Mouse (Mus musculus) MEL (cell line): Measurements from ENCODE around the gene Ogfod1. TPM values are rescaled to one million over a fixed set of nuclear protein-coding genes. Genes with fewer than 3 reads are reported as not detected.
A peak's percentile ranks its signal among the peaks of the same experiment; 100 is the strongest.

Experiments used
- DNase-seq: peaks from one replicate; pipeline ENCODE4 v3.0.0; 2011; ENCODE audit warnings: low read depth, low spot score
- H3K27ac ChIP-seq: 2 replicates; pipeline ENCODE4 v1.5.1; 2012; ENCODE audit warnings: low read depth, mild to moderate bottlenecking, control low read depth, low read length, moderate library complexity; ENCODE audit not compliant: control insufficient read depth
- H3K27me3 ChIP-seq, 2 experiments: fragments of 150-350 bp in 1 of 2; sonication (generic) in 1 of 2; 2 replicates each; pipeline ENCODE4 v1.6.1; 2012; ENCODE audit warnings: low read length in 2 of 2, mild to moderate bottlenecking in 2 of 2, improper control_type of control experiment in 1 of 2, moderate library complexity in 1 of 2; ENCODE audit not compliant: insufficient read depth in 2 of 2, control insufficient read depth in 1 of 2
- H3K36me3 ChIP-seq, 2 experiments: 2 replicates each; pipeline ENCODE4 v1.6.1; 2012 to 2014; ENCODE audit warnings: low read length in 2 of 2, improper control_type of control experiment in 1 of 2, inconsistent platforms in 1 of 2, mild to moderate bottlenecking in 1 of 2; ENCODE audit not compliant: insufficient read depth in 2 of 2, control insufficient read depth in 1 of 2
- H3K4me1 ChIP-seq, 2 experiments: fragments of 150-350 bp in 1 of 2; sonication (generic) in 1 of 2; 2 replicates each; pipeline ENCODE4 v1.6.1; 2012; ENCODE audit warnings: low read length in 2 of 2, improper control_type of control experiment in 1 of 2, mild to moderate bottlenecking in 1 of 2; ENCODE audit not compliant: insufficient read depth in 2 of 2, control insufficient read depth in 1 of 2
- H3K4me3 ChIP-seq, 2 experiments: fragments of 150-350 bp in 1 of 2; sonication (generic) in 1 of 2; 2 replicates each; pipeline ENCODE4 v1.5.1; 2012; ENCODE audit warnings: low read depth in 2 of 2, low read length in 2 of 2, mild to moderate bottlenecking in 2 of 2, moderate library complexity in 2 of 2, control low read depth in 1 of 2, improper control_type of control experiment in 1 of 2; ENCODE audit not compliant: control insufficient read depth in 1 of 2, insufficient read depth in 1 of 2
- H3K79me2 ChIP-seq: 2 replicates; pipeline ENCODE4 v1.6.1; 2012; ENCODE audit warnings: mild to moderate bottlenecking, low read length, moderate library complexity; ENCODE audit not compliant: control insufficient read depth, poor library complexity, insufficient read depth
- H3K9ac ChIP-seq: 2 replicates; pipeline ENCODE4 v1.6.1; 2012; ENCODE audit warnings: low read depth, mild to moderate bottlenecking, control low read depth, low read length, moderate library complexity; ENCODE audit not compliant: control insufficient read depth, poor library complexity, severe bottlenecking
- H3K9me3 ChIP-seq: fragments of 150-350 bp; sonication (generic); replicated peaks from 2 replicates; pipeline ENCODE4 v1.6.1; 2012; ENCODE audit warnings: mild to moderate bottlenecking, low read length, improper control_type of control experiment, moderate library complexity; ENCODE audit not compliant: insufficient read depth
- BHLHE40 ChIP-seq: IDR thresholded peaks from 2 replicates; pipeline ENCODE4 v1.6.1; 2012; ENCODE audit warnings: low read depth, mild to moderate bottlenecking, inconsistent platforms, low read length, improper control_type of control experiment, borderline replicate concordance
- CHD1 ChIP-seq: IDR thresholded peaks from 2 replicates; pipeline ENCODE4 v1.6.1; 2012; ENCODE audit warnings: low read depth, mild to moderate bottlenecking, inconsistent platforms, low read length, improper control_type of control experiment
- CTCF ChIP-seq, 3 experiments: IDR thresholded peaks in 2 of 3; conservative IDR thresholded peaks in 1 of 3; 2 replicates each; pipeline ENCODE4 v1.5.1; 2011 to 2012; ENCODE audit warnings: low read length in 3 of 3, low read depth in 2 of 3, mild to moderate bottlenecking in 2 of 3, improper control_type of control experiment in 1 of 3, inconsistent platforms in 1 of 3, mixed read lengths in 1 of 3, moderate library complexity in 1 of 3; ENCODE audit not compliant: control insufficient read depth in 1 of 3, insufficient read depth in 1 of 3, poor library complexity in 1 of 3, severe bottlenecking in 1 of 3
- ETS1 ChIP-seq: IDR thresholded peaks from 2 replicates; pipeline ENCODE4 v1.6.1; 2012; ENCODE audit warnings: low read depth, mild to moderate bottlenecking, inconsistent platforms, low read length, improper control_type of control experiment, moderate library complexity
- GABPA ChIP-seq: IDR thresholded peaks from 2 replicates; pipeline ENCODE4 v1.6.1; 2012; ENCODE audit warnings: low read depth, mild to moderate bottlenecking, inconsistent platforms, low read length, improper control_type of control experiment, moderate library complexity
- GATA1 ChIP-seq: IDR thresholded peaks from 2 replicates; pipeline ENCODE4 v1.6.1; 2011; ENCODE audit warnings: low read depth, low read length, improper control_type of control experiment
- JUND ChIP-seq: IDR thresholded peaks from 2 replicates; pipeline ENCODE4 v1.6.1; 2011; ENCODE audit warnings: low read depth, mild to moderate bottlenecking, improper control_type of control experiment, low read length
- MAFK ChIP-seq: IDR thresholded peaks from 2 replicates; pipeline ENCODE4 v1.6.1; 2011; ENCODE audit warnings: low read depth, mild to moderate bottlenecking, low read length, improper control_type of control experiment, borderline replicate concordance
- MAX ChIP-seq: IDR thresholded peaks from 2 replicates; pipeline ENCODE4 v1.6.1; 2011; ENCODE audit warnings: low read length, improper control_type of control experiment
- MAZ ChIP-seq: IDR thresholded peaks from 2 replicates; pipeline ENCODE4 v1.6.1; 2012; ENCODE audit warnings: low read depth, mild to moderate bottlenecking, inconsistent platforms, low read length, improper control_type of control experiment
- MYC ChIP-seq: IDR thresholded peaks from 2 replicates; pipeline ENCODE4 v1.6.1; 2011; ENCODE audit warnings: low read depth, mild to moderate bottlenecking, low read length, improper control_type of control experiment, moderate library complexity
- RCOR1 ChIP-seq: IDR thresholded peaks from 2 replicates; pipeline ENCODE4 v1.6.1; 2012; ENCODE audit warnings: low read depth, mild to moderate bottlenecking, inconsistent platforms, low read length, improper control_type of control experiment
- SIN3A ChIP-seq: IDR thresholded peaks from 2 replicates; pipeline ENCODE4 v1.6.1; 2012; ENCODE audit warnings: low read length, improper control_type of control experiment, inconsistent platforms
- SMC3 ChIP-seq: IDR thresholded peaks from 2 replicates; pipeline ENCODE4 v1.6.1; 2011; ENCODE audit warnings: low read depth, low read length, improper control_type of control experiment
- TBP ChIP-seq: IDR thresholded peaks from 2 replicates; pipeline ENCODE4 v1.8.0; 2011; ENCODE audit warnings: low read depth, low read length, improper control_type of control experiment
- USF1 ChIP-seq: IDR thresholded peaks from 2 replicates; pipeline ENCODE4 v1.6.1; 2014; ENCODE audit warnings: low read depth, mild to moderate bottlenecking, inconsistent platforms, low read length, improper control_type of control experiment, moderate library complexity
- polyA plus RNA-seq, 2 experiments: library from polyadenylated mRNA; stranded (reverse) in 1 of 2; unstranded in 1 of 2; fragments of >175 nt in 1 of 2; fragments of >200 nt in 1 of 2; gene quantifications; 2 replicates each; pipeline versions ENCODE4 v1.2.1 to v1.2.4; 2012; ENCODE audit warnings: low replicate concordance in 2 of 2, low read depth in 1 of 2; ENCODE audit not compliant: insufficient read length in 2 of 2, insufficient read depth in 1 of 2, missing spikeins in 1 of 2
- total RNA-seq: library from RNA; depleted of rRNA; stranded (reverse); fragments of 300-350 nt; gene quantifications from 2 replicates; pipeline ENCODE4 v1.2.3, GENCODE M21; 2012

The Ogfod1 gene
- total and polyA plus RNA-seq, 3 experiments, result 16.3 to 30.0 TPM; not detected in 1

- TF ChIP-seq GABPA (no peak), CTCF (IDR thresholded peaks at IDR 0.05 in 2 of 3, conservative IDR thresholded peaks at IDR 0.05 in 1 of 3; ENCODE audit: control insufficient read depth in 1 of 3, insufficient read depth in 1 of 3, low read depth in 2 of 3, low read length in 3 of 3, poor library complexity in 1 of 3, severe bottlenecking in 1 of 3) (peak in 1 of 3 experiments; percentile 11; a peak in 1 of 6 replicates), TBP (peak; percentile 87), RCOR1 (no peak), USF1 (peak; percentile 35; the same call in 1 of the 2 replicates), MAZ (peak; percentile 64; the same call in 1 of the 2 replicates), GATA1 (no peak), CHD1 (no peak), MAX (peak; percentile 70), ETS1 (peak; percentile 43; the same call in 1 of the 2 replicates), MYC (peak; percentile 62; the same call in 1 of the 2 replicates), SIN3A (peak; percentile 92), BHLHE40 (no peak), MAFK (no peak)
Observed at GRCm38 (mm10) chr8:94098081-94098974, 61.3 kb downstream of the Ogfod1 start, which contains the start of gene Bbs2 (continued).

GRCm38 (mm10) chr8:94098996-94099395 is 62.0 kb downstream of the Ogfod1 start:
- Histone ChIP-seq H3K36me3 (peaks cover 0 to 11% of the 10 kb centered on the region in 2 experiments; a peak in 2 of 4 replicates), H3K27me3 (peaks cover 3 to 4% of the 10 kb centered on the region in 2 experiments; a peak in 3 of 4 replicates), H3K9me3 (no peaks in the 10 kb centered on the region), H3K4me1 (peaks cover 0 to 4% of the 10 kb centered on the region in 2 experiments; a peak in 2 of 4 replicates), H3K4me3 (peak overlapping the region; percentile 74 to 87), H3K9ac (peak overlapping the region; percentile 78), H3K27ac (no peak overlapping the region; the same call in 1 of the 2 replicates), H3K79me2 (no peaks in the 10 kb centered on the region; the same call in 1 of the 2 replicates)
- no peak for TF ChIP-seq ETS1
- no peak for TF ChIP-seq MAFK
- TF ChIP-seq SMC3, result no peak
- TF ChIP-seq CTCF (IDR thresholded peaks at IDR 0.05 in 2 of 3, conservative IDR thresholded peaks at IDR 0.05 in 1 of 3; ENCODE audit: control insufficient read depth in 1 of 3, insufficient read depth in 1 of 3, low read depth in 2 of 3, low read length in 3 of 3, poor library complexity in 1 of 3, severe bottlenecking in 1 of 3), result no peak
- TF ChIP-seq MYC, result no peak
- no peak for TF ChIP-seq JUND
- no peak for TF ChIP-seq GATA1
- no peak for DNase-seq
